Mouse (Mus musculus): ENCODE measurements at regions not wholly inside any gene's neighbourhood (a gene's known extent, or its start where the extent isn't known, plus 50 kb on each side); places are given as distances from the start of the nearest gene placed in this dataset.

- no peak for DNase-seq (ENCODE audit: low read depth)
These were observed 61.9 kb upstream of the Arhgap32 start for GRCm38 (mm10) chr9:32053886-32054615.

DNA sequence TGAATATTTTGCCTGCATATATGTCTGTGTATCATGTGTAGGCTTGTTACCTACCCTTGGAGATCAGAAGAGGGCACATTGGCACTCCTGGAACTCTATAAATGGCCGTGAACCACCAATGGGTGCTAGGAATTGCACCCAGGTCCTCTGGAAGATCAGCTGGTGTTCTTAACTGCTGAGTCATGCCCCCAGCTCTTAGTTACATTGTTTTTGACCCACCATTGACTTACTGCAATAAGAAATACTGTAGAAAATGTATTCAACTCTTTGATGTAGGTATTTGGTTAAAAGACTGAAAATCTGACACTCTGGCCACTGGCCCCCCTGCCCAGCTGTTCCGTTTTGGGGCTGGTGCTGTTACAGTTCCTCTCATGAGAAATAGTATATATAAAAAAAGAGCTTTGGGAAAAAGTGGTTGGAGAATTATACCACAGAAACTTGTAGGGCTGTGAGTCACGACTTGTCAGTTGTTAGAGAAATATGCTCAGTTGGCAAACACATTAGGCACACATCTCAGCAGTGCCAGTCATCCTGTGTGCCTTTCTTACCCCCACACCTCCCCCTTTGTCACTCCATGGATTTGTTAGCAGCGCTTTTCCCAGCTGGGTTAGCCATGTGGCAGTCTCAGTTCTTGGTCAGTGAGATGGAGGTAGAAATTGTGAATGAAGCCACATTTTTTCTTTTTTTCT, 58.4 kb upstream of the Arhgap32 start:
- DNase-seq (ENCODE audit: low read depth), result no peak

GRCm38 (mm10) chr9:32062740-32063139, 53.2 kb upstream of the Arhgap32 start:
- DNase-seq (ENCODE audit: low read depth), result no peak

GRCm38 (mm10) chr9:32063541-32063940, 52.4 kb upstream of the Arhgap32 start:
- no peak for DNase-seq (ENCODE audit: low read depth)

- no peak for DNase-seq (ENCODE audit: low read depth)
These were observed 51.9 kb upstream of the Arhgap32 start for GRCm38 (mm10) chr9:32064007-32064550.
